Mouse (Mus musculus) leukemia stem cell, adult 10-12 weeks (primary cell): ENCODE results near the gene Birc2. TPM values are rescaled to one million over a fixed set of nuclear protein-coding genes. Genes with fewer than 3 reads are reported as not detected.

ENCODE experiments used
- polyA plus RNA-seq: library from polyadenylated mRNA; stranded (reverse); fragments of >175 nt; gene quantifications from 2 replicates; pipeline ENCODE4 v1.2.3, GENCODE M21; 2012; ENCODE audit warnings: low replicate concordance

The Birc2 gene
- polyA plus RNA-seq, result 8.6 and 15.7 TPM in 2 replicates

GRCm38 (mm10) chr9:7836905-7837805 is at the start of gene Birc2:
Gene Birc2 (minus strand): TSS chr9:7837064.

GRCm38 (mm10) chr9:7872775-7873439 is 36.0 kb upstream of the Birc2 start, which contains the start of gene Birc3:
Gene Birc3 (minus strand): TSS chr9:7873186.

Other genes with a start within 250 kb of the Birc2 start
- not detected in 2 replicates for gene Mmp20, start 208.8 kb downstream of the Birc2 start, polyA plus RNA-seq
- not detected in 2 replicates for gene Mmp7, start 145.0 kb downstream of the Birc2 start, polyA plus RNA-seq
- gene Tmem123, start 73.0 kb downstream of the Birc2 start, polyA plus RNA-seq, result 43.8 and 77.1 TPM in 2 replicates
- gene Birc3, start 36.1 kb upstream of the Birc2 start, polyA plus RNA-seq, result 4.3 and 4.7 TPM in 2 replicates
- 0.47 and 0.66 TPM in 2 replicates for gene Yap1, start 167.5 kb upstream of the Birc2 start, polyA plus RNA-seq
- gene Cfap300, start 205.8 kb upstream of the Birc2 start, polyA plus RNA-seq, result 2.1 and 4.9 TPM in 2 replicates